Mouse (Mus musculus) ES-E14 (cell line): ENCODE data around the gene Atrip.

ENCODE experiments used
- CHD2 ChIP-seq: IDR thresholded peaks from 2 replicates; pipeline ENCODE4 v1.6.1; 2014; ENCODE audit warnings: mild to moderate bottlenecking, low read depth, low read length, inconsistent platforms
- HCFC1 ChIP-seq: IDR thresholded peaks from 2 replicates; pipeline ENCODE4 v1.6.1; 2012; ENCODE audit warnings: low read length, inconsistent platforms, borderline replicate concordance; ENCODE audit not compliant: insufficient read depth
- MAFK ChIP-seq: IDR thresholded peaks from 2 replicates; pipeline ENCODE4 v1.6.1; 2014; ENCODE audit warnings: mild to moderate bottlenecking, low read depth, low read length, inconsistent platforms; ENCODE audit not compliant: insufficient read depth
- ZC3H11A ChIP-seq: IDR thresholded peaks from 2 replicates; pipeline ENCODE4 v1.6.1; 2012; ENCODE audit warnings: low read depth, mild to moderate bottlenecking, inconsistent platforms, low read length, borderline replicate concordance
- ZNF384 ChIP-seq: IDR thresholded peaks from 2 replicates; pipeline ENCODE4 v1.6.1; 2012; ENCODE audit warnings: low read depth, low read length, inconsistent platforms

GRCm38 (mm10) chr9:109052490-109053260 lies 21.2 kb downstream of the Atrip start:
- TF ChIP-seq ZNF384 (no peak), MAFK (no peak), HCFC1 (no peak), ZC3H11A (no peak), CHD2 (no peak)
